Mouse (Mus musculus) cerebellum, adult 18-20 months (tissue): ENCODE measurements at regions not wholly inside any gene's neighbourhood (a gene's known extent, or its start where the extent isn't known, plus 50 kb on each side); places are given as distances from the start of the nearest gene placed in this dataset.

Experiments used
- DNase-seq, 2 experiments: peaks; one replicate each; pipeline ENCODE4 v3.0.0; 2021

DNA sequence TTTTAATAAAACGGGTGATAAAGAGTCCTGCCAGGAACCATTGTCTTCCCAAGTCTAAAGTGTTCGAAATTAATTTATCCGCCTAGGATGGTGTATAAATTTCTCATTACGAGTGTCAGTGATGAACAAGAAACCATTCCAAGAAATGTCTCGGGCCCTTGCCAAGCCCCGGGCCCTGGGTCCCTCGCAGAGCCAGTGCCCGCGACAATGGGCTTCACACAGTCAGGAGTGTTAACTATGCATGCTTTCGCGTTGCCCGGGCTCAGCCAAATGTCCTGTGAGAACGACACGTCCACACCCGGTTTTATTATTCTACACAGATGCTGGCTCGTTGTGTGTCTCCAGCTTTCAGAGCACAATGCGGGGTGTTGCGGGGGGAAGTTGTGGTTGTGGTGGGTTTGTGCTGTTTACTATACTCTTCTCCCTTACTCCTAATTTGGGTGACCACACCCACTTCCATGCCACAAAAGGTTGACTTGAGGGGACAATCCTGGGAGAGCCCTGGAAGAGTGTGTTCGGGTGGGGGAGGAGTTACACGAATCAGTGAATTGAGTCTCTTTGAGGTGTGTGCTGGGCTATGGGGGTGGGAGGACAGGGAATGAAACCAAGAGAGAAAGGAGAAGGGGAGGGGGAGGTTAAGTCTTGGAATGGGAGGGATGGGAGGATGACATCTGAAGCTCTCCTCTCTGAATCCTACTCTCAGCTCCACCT is 166.5 kb downstream of the Inhbb start:
- peak; percentile 17 to 19 for DNase-seq

DNA sequence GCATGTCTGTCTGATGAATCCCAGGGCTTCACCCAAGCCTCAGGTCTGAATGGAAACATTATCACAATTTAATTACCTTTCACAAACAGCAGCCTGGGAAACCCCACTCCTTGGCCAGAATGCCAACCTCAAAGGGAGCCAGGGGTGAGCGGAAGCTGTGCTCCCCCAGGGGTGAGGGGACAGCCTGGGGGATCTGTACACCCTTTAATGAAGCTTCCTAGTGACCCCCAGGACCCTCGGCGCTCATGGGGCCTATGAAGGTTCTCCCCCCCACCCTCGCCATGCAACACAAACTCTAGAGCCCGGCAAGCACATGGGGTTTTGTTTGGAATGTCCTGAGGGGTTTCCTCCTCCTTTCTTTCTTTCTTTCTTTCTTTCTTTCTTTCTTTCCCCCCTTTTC is 167.1 kb downstream of the Inhbb start:
- no peak for DNase-seq

DNA sequence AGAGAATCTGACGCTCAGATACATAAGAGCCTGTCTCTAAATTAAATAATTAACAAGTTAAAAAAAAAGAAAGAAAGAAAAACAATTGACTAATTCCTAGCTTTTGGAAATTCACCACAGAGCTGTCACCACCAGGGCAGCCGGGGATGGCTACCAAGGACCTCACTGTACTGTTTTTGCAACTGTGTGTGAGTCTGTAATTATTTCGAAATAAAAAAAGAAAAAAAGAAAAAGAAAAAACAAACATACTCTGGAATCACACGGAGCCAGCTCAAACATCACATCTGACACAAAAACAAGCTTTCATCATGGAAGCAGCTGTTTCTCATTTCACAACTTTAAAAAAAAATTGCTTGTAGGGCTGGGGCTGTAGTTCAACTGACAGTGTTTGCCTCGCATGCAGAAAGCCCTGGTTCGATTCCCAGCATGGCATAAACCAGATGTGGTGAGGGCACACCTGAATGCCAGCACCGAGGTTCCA is 168.6 kb downstream of the Inhbb start:
- DNase-seq: no peak

DNA sequence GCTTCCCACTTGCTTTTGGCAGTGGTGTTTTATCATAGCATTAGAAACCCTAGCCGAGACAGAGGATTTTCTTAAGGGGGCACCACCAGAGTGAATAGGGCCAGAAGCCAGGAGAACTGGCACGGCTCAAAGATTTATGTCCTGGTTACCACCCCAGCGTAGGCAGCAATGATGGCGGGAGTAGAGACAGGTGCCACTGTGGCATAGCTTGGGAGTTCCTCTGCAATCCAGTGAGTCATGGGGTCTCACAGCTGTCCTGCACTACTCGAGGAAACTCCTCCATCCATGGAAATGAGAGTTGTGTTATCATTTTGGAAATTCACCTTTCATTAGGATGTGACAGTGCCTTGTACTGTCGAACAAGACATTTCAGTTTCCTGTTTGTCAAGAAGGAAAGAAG is 169.6 kb downstream of the Inhbb start:
- no peak for DNase-seq

DNA sequence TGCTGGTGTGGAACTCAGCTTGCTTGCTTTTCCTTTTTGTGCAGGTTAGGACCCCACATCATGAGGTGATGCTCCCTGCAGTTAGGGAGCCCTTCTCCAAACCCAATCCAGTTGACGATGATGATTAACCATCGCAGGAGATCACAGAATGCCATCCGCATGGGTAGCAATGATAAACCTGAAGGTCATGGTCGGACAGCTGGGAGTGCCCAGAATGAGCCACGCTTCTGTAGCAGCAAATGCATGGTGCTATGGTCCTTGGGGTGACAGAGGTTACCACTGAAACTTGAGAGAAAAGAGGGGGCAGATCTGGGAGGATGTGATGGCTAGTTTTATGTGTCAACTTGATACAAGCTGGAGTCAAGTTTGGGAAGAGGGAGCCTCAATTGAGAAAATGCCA is 170.3 kb downstream of the Inhbb start:
- no peak for DNase-seq

DNA sequence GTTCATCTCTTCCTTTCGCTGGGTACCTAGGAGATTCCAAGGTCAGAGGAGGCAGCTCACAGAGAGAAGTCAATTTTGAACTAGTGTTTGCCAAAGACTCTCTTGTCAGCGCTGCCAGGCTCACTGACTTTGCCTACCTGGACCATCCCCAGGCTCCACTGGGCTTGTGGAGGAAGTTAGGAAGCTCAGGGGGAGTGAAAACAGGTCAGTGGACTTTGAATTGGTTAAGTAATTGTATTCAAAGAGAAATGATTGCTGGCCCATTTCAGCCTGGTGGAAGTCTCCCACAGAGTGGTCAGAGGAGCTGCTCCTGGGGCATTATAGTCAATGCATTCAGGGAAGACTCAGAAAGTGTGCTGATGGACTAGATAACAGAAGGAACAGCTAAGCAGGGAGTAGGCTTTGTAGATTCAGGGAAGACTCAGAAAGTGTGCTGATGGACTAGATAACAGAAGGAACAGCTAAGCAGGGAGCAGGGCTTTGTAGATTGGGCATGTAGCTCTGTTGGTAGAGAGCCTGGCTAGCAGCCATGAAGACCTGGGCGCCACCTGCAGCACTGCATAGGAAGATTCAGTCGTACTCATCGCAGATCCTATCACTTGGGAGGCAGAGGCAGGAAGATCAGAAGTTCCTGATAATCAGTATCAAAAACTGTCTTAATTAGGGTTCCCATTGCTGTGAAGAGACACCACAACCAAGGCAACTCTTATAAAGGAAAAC is 173.1 kb downstream of the Inhbb start:
- peak in 1 of 2 experiments; percentile 17 for DNase-seq

DNA sequence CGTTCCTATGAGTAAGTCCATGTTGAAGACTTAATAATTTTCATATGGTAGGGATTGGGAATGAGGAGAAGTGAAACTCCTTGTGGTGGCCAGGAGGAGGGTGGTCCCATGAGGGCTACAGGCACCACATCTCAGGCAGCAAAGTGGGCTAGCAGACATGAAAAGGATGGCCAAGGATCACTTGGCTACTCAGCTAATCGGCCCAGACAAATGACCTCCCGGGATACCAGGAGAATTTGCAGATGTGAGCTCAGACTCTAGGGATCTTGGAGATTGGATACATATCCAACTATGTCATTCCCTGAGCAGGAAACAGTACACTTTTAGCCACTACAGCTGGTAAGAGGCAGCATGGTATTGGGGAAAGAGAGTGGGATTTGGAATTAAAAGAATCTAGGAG is 174.9 kb downstream of the Inhbb start:
- no peak for DNase-seq

DNA sequence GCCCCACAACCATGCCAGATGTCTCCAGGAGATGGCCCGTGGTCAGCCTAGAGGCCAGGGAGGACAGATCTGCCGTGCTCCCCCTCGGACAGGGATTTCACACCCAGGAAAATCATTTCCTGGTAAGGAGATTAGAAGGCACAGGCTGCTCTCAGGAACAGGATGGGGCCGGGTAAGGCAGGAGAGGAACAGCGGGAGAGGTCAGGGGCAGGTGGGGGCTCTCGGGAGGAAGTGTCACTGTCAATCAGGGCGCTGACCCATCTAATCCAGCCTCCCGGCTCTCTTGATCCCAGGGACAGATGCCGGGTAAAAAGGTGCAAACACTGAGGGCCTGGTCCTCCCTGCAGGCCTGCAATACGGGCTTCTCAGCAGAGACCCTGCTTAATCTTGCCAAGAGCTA is 183.6 kb downstream of the Inhbb start:
- peak in 1 of 2 experiments; percentile 11 for DNase-seq

DNA sequence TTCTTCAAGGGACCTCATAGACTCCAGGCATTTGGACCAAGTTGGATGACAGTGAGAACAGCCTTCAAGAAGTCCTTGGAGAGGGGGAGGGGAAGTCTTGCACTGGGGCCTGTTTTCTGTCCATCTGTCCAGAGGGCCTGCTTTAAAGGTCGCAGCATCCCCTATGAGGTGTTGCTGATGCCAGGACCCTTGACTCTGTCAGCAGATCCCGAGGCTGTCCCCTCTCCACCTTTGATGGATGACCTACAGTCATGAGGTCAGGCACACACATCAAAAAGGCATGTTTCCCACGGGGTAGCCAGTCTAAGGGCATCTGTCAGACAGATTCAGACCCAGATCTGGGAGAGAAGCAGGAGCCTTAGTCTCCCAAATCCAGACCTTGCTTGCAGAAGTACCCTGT is 183.4 kb upstream of the Gli2 start:
- no peak for DNase-seq

DNA sequence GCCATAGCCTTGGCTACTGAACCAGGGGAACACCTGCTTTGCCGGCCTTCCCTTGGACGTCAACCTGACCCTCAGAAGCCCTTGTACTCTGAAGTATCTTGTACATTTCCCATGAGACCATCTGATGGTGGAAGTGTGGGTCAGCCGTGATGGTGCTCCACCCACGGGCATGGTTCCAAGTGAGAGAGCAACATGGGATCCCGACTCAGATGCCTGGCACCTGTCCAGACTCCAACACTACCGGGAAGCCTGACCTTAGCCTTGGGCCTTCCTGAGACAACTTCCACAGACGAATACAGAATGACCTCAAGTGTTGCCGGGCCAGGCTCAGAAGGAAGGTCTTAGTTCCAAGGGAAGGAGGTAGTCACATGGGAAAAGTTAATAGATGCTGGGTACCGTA is 181.0 kb upstream of the Gli2 start:
- DNase-seq: no peak

DNA sequence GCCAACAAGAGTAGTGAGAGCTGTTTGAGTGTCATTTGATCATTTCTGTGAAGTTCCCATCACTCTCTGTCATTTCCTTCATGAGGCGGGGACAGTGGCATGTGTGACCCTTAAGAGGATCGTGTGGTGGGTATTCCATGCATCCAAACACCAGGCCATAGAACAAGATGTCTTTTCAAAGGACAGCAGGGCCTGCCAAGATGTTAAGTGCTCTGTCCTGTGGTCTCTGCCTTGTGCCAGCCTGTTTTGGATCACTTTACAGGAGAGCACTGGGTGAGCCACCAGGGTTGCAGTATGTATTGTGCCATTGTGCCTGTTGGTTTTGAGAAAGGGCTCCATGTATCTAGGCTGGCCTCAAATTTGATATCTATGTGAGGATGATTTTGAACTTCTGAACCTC is 173.6 kb upstream of the Gli2 start:
- DNase-seq: no peak

DNA sequence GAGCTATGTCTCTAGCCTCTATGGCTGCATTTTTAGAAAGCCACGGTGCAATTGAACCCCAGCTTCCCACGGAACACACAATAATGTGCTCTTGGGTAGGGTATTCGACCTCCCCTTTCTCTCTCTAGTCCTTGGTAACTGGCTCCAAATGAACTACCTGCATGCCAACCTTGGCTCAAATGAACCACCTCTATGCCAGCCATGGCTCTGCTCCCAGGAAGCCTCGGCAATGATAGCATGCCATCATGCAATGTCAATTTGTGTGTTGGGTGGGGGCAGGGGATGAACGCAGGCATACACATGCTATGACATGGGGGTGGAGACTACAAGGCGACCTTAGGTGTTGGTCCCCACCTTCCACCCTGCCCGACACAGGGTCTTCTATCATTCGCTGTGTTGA is 170.5 kb upstream of the Gli2 start:
- no peak for DNase-seq

DNA sequence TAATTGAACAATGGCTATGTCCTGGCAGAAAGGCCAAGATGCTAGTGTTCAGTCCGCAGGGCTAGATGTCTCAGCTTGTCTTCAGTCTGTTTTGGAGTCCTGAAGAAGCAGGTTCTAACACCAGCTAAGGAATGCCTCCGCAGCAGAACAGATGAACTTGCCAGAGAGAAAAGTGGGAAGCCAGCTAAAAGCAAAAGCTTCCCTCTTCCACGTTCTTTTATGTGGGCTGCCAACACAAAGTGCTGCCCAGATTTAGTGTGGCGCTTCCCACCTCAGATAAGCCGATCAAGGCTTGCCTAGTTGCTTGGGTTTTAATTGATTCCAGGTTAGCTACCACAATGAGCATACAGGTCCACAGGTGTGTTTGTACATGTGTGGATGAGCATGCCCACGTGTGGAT is 168.5 kb upstream of the Gli2 start:
- DNase-seq: no peak

DNA sequence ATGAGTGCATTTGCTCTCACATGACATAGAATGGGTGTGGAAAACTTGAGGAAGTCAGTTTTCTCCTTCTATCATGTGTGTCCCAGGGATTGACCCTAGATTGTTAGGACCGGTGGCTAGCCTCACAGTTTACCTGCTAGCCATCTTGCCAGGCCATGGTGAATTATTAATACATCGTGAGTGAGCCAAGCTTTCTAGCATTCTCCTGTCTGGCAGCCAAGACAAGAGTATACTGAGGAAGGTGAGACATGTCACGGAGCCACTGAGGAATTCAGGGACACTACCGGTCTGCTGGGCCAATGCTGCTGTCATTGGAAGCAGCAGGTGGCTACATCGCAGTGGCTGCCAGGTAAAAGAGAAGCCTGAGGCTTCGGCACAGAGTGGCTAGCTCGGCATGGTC is 167.6 kb upstream of the Gli2 start:
- no peak for DNase-seq

DNA sequence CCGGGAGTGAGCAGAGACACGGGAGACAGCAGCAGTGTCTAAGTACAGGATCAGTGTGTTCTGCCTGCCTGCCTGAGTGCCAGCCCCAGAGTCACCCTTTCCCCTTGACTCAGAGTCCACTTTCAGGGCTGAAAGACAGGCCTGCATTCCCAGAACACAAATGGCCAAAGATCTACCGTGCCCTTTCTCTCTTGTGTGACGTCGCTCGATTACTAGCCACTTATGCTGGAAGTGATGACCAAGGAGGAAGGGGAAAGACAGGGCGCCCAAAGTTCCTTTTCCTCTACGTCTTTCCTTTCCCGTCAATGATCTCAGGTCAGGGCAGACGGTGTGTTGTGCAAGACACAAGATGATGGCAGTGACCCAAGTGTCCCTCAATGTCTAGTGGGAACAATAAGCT is 166.4 kb upstream of the Gli2 start:
- DNase-seq: no peak

DNA sequence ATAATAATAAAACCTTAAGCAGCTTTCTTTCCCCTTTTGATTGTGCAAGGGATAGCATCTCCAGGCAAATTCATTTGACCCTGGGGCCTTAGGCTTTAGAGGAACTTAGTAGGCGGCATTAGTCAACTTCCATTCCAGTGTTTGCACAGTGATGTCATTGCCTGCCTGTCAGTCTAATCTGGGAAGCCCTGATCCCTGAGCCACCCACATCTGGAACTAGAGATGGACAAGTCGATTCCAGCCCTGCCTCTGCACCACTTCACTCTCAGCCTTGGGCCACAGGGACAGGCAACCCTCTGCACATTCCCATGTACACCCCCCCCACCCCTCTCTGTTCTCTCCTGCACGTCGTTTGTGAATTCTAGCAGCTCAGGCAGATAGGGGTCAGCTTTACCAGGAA is 164.0 kb upstream of the Gli2 start:
- no peak for DNase-seq

DNA sequence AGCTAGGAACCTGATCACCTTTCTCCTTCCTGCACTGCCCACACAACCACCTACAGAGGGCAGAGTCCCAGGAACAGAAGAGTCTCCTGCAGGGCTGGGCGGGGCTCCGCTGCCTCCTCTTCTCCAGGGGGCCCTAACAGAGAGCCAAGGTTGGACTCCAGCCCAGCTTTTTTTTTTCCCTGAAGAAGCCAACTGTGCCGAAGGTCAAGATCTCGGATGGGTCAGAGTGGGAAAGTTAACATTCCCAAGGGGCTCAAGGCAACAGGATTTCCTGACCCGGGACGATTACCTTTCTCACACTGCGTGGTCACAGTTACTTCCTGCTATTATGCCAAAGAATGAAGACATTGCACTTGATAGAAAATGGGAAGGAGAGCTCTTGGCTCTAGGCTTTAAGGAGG is 156.2 kb upstream of the Gli2 start:
- no peak for DNase-seq

DNA sequence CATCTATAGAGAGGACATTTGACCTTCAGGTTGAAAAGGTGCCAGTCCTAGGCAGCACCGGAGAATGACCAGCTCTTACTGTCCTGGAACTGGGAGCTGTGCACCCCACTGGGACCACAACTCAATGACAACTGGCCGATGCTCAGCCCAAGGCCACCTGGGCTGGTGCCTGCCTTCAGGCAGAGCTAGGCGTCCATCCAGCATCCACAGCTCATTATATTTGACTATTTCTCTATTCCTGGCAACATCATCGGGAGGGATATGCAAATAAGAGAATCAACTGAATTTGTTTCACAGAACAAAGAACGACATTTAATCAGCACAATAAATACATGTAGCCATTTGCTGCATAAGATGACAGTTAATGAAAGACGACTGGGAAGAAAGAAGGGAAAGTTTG is 149.0 kb upstream of the Gli2 start:
- DNase-seq: no peak

DNA sequence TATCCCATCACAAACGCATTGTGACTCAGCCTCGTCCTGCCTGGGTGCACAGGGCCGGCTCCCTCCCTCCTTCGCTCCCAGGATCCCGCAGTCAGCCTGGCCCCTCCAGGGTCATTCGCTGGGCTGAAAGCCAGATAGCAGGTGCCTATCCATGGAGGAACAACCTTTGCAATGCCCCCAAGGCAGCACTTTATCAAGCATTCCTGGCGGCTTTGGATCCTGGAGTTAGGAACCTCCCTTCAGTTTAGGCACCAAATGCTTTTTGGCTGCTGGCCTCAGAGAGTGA is 143.9 kb upstream of the Gli2 start:
- no peak for DNase-seq

DNA sequence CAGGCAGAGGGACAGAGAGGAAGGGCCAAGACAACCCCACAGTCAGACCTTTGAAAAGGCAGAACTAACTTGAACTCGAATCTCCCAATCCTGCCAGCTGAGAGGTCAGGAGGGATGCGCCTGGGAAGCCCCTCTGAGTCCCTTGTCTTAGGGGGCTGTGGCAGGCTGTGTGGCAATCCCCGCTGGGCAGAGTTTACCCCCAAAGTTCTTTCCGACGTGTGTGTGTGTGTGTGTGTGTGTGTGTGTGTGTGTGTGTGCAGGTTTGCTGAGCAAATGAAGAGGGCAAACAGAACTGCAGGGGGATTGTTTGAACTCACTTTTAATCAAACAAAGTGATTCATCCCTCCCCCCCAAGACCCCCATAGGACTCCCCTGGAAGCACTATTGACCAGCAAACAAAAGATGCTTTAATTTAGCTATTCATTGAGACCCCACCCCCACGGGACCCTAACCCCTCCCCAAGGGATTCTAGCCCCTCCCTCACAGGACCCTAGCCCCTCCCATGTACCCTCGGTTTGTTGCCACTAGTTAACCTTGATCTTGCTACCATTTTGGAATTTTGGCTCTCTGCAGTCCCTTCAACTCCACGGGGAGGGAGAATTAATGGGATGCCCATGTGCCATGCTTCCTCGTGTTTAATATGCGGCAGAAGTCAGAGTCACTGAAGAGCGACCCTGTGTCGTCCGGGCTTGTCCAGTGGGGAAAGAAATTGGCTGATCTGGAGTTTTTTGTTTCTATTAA is 143.4 kb upstream of the Gli2 start:
- DNase-seq: no peak

DNA sequence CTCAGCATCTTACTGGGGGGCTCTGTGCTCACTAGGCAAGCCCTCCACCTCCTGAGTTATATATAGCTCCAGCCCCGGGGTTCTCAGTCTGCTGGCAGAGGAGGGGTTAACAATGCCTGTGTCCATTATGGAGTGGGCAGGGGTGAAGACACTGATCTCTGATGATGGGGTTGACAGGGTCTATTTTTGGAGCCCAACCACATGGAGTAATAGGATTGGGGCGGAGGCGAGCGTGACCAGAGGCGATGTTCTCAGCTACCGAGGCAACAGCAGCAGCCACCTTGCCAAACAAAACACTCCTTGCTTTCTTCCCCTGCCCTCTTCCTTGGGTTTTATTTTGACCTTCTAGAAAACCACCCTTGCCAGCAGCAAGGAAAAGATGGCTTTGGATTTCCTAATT is 141.1 kb upstream of the Gli2 start:
- no peak for DNase-seq

DNA sequence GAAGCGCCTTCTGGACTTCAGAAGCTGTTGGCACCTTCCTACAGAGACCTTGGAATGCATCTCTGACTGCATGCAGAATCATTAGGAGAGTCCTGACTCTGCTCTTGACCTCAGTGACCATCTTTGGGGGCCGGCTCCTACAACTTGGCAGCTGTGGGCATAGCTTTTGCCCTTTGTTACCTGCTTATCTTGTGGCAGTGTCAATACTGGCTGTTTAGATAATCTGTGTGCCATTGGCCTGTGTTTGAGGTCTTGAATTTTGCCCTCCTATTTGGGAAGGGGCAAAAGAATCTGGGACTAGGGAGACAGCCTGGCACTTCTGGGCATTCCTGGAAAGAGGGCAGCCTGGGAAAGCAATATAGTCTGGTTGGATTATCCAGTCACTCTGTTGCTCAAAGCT is 137.8 kb upstream of the Gli2 start:
- DNase-seq: no peak

DNA sequence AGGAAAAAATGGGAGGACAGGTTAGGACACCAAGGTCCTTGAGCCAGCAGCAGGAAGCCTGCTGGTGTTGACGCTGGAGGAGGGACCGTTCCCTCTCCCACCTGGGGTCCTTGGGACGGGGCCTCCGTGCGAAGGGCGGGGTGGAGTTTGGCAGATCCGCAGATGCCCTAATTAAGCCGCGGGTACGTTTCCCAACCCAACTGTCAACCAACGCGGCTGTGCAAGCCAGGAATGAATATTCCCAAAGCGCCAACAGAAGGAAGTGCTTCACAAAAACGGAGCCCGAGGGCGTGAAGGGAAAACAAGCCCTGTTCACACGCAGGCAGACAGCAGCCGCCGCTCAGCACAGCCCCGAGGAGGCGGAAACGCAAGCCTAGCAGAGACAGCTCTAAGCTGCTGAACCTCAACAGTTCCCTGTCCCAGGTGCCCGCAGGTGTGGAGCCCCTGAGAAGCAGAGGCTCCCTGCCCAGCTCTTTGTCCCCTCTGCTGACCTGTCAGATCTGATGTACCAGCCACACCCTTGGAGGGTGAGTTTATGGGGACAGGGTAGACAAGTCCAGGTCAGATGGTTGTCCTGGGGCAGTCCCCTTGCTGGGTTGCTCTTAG is 136.1 kb upstream of the Gli2 start:
- DNase-seq: no peak

DNA sequence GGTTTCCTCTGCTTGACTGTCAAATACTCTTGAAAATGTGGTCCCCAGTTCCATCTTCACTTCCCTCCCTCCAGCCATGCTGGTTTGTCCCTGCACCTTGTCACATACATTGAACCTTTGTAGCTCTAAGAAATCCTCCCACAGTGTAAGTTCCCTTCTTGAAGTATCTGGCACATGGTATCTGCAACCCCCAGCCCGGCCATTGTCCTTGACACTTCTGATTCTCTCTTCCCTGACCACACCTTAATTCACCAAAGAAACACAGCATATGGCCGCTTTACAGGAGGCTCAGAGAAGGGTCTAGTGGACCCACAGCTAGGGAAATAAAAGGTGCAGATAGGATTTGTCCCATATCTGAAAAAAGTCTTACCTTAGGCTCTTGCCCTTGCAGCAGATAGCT is 133.9 kb upstream of the Gli2 start:
- DNase-seq: no peak
